Mouse (Mus musculus) granulocyte monocyte progenitor cell, adult 5-6 weeks (primary cell): Measurements from ENCODE around the gene Apol10b. TPM values are rescaled to one million over a fixed set of nuclear protein-coding genes. Genes with fewer than 3 reads are reported as not detected.

ENCODE experiments used
- total RNA-seq, 2 experiments: library from RNA; stranded (forward) in 1 of 2; stranded (reverse) in 1 of 2; fragments of 200-712, 200-1000 nt in 1 of 2; fragments of >200 nt in 1 of 2; fragmentation: Nextera tagmentation in 1 of 2; gene quantifications; 2 replicates each; pipeline ENCODE4 v1.2.3; 2014 to 2017

Gene Apol10b
- total RNA-seq, 2 experiments from 2014 or later, result not detected

Other genes with a start within 250 kb of the Apol10b start
- not detected in 2 replicates for gene Apol7a, start 197.0 kb downstream of the Apol10b start, total RNA-seq (2014; fragmentation: Nextera tagmentation)
- not detected in 2 replicates for gene Apol7a, start 197.0 kb downstream of the Apol10b start, total RNA-seq (2017)
- gene Apol9a, start 185.0 kb downstream of the Apol10b start, total RNA-seq (2014; fragmentation: Nextera tagmentation), result not detected in 2 replicates
- not detected in 2 replicates for gene Apol9a, start 185.0 kb downstream of the Apol10b start, total RNA-seq (2017)
- gene Apol7b, start 148.6 kb downstream of the Apol10b start, total RNA-seq (2014; fragmentation: Nextera tagmentation), result not detected in 2 replicates
- gene Apol7b, start 148.6 kb downstream of the Apol10b start, total RNA-seq (2017), result not detected in 2 replicates
- gene Apol10a, start 119.1 kb downstream of the Apol10b start, total RNA-seq (2014; fragmentation: Nextera tagmentation), result not detected in 2 replicates
- not detected in 2 replicates for gene Apol10a, start 119.1 kb downstream of the Apol10b start, total RNA-seq (2017)
- gene Apol11a, start 87.9 kb downstream of the Apol10b start, total RNA-seq (2014; fragmentation: Nextera tagmentation), result not detected in 2 replicates
- gene Apol11a, start 87.9 kb downstream of the Apol10b start, total RNA-seq (2017), result not detected in 2 replicates
- not detected in 2 replicates for gene Apol7c, start 62.8 kb downstream of the Apol10b start, total RNA-seq (2014; fragmentation: Nextera tagmentation)
- gene Apol7c, start 62.8 kb downstream of the Apol10b start, total RNA-seq (2017), result 0.57 TPM in 1 of 2 replicates, not detected in the other
- gene 1700025B11Rik, start 34.2 kb downstream of the Apol10b start, total RNA-seq (2014; fragmentation: Nextera tagmentation), result not detected in 2 replicates
- not detected in 2 replicates for gene 1700025B11Rik, start 34.2 kb downstream of the Apol10b start, total RNA-seq (2017)
- gene Gm36245, start 3.1 kb upstream of the Apol10b start, total RNA-seq (2014; fragmentation: Nextera tagmentation), result not detected in 2 replicates
- not detected in 2 replicates for gene Gm36245, start 3.1 kb upstream of the Apol10b start, total RNA-seq (2017)
- gene Apol11b, start 47.2 kb upstream of the Apol10b start, total RNA-seq (2014; fragmentation: Nextera tagmentation), result not detected in 2 replicates
- gene Apol11b, start 47.2 kb upstream of the Apol10b start, total RNA-seq (2017), result not detected in 2 replicates
- not detected in 2 replicates for gene Apol7e, start 102.7 kb upstream of the Apol10b start, total RNA-seq (2014; fragmentation: Nextera tagmentation)
- gene Apol7e, start 102.7 kb upstream of the Apol10b start, total RNA-seq (2017), result 1.4 TPM in 1 of 2 replicates, not detected in the other
- not detected in 2 replicates for gene Apol9b, start 132.9 kb upstream of the Apol10b start, total RNA-seq (2014; fragmentation: Nextera tagmentation)
- gene Apol9b, start 132.9 kb upstream of the Apol10b start, total RNA-seq (2017), result not detected in 2 replicates
- not detected in 2 replicates for gene Apol8, start 160.9 kb upstream of the Apol10b start, total RNA-seq (2014; fragmentation: Nextera tagmentation)
- 0.04 TPM in 1 of 2 replicates, not detected in the other for gene Apol8, start 160.9 kb upstream of the Apol10b start, total RNA-seq (2017)
- 199 and 315 TPM in 2 replicates for gene Myh9, start 246.1 kb upstream of the Apol10b start, total RNA-seq (2014; fragmentation: Nextera tagmentation)
- 285 and 305 TPM in 2 replicates for gene Myh9, start 246.1 kb upstream of the Apol10b start, total RNA-seq (2017)